Mouse (Mus musculus): ENCODE measurements at regions not wholly inside any gene's neighbourhood (a gene's known extent, or its start where the extent isn't known, plus 50 kb on each side); places are given as distances from the start of the nearest gene placed in this dataset.

- no peak for TF ChIP-seq GATA4 (IDR thresholded peaks at IDR 0.05; ENCODE audit: insufficient replicate concordance, low read length)
These were observed 159.1 kb downstream of the Akr1d1 start for GRCm38 (mm10) chr6:37688866-37689617.

GRCm38 (mm10) chr6:37689696-37690095 is 159.7 kb downstream of the Akr1d1 start:
- TF ChIP-seq GATA4 (IDR thresholded peaks at IDR 0.05; ENCODE audit: insufficient replicate concordance, low read length): no peak

GRCm38 (mm10) chr6:37691976-37692644 is 162.1 kb downstream of the Akr1d1 start:
- TF ChIP-seq GATA4 (IDR thresholded peaks at IDR 0.05; ENCODE audit: insufficient replicate concordance, low read length): no peak

DNA sequence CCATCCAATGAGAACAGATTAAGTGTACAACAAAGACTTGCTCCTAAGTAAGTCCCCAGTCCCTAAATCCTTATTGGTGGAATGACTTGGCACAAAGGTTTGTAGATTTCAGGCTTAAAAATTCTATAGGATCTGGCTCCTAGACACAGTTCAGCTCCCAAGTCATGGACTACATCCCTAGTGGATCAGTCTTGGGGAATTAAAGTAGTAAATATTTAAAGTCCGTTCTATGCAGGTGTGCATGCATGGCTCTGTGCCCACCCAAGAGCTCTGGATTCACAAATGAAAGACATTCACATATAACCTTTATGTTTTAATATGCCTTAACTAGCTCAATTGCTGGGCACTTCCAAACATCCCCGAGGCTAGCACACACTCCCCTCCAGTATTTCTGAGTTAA is 162.8 kb downstream of the Akr1d1 start:
- TF ChIP-seq GATA4 (IDR thresholded peaks at IDR 0.05; ENCODE audit: insufficient replicate concordance, low read length): no peak

- TF ChIP-seq GATA4 (IDR thresholded peaks at IDR 0.05; ENCODE audit: insufficient replicate concordance, low read length): no peak
These were observed 166.1 kb downstream of the Akr1d1 start for GRCm38 (mm10) chr6:37696074-37696473.

DNA sequence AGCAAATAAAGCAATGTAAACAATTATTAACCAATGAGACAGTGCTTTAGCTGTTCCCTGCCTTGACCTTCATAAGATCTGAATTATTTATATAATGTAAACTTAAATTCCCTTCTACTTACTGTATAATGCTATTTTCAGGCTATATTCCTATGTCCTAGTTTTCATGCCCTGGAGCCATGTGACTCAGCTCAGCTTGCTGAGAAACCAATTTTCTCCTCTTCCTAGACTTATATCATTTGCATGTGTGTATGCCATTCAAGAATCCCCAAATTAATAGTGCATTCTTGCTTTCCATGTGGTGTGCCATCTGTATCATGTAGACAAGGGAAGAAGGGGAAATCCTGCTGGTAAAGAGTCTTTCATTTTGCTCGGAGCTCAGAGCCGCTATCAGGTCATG is 166.7 kb upstream of the Trim24 start:
- TF ChIP-seq GATA4 (IDR thresholded peaks at IDR 0.05; ENCODE audit: insufficient replicate concordance, low read length): no peak

GRCm38 (mm10) chr6:37705733-37706145 is 164.9 kb upstream of the Trim24 start:
- TF ChIP-seq GATA4 (IDR thresholded peaks at IDR 0.05; ENCODE audit: insufficient replicate concordance, low read length): no peak

- no peak for TF ChIP-seq GATA4 (IDR thresholded peaks at IDR 0.05; ENCODE audit: insufficient replicate concordance, low read length)
These were observed 158.8 kb upstream of the Trim24 start for GRCm38 (mm10) chr6:37711766-37712165.

GRCm38 (mm10) chr6:37713411-37713810 is 157.2 kb upstream of the Trim24 start:
- no peak for TF ChIP-seq GATA4 (IDR thresholded peaks at IDR 0.05; ENCODE audit: insufficient replicate concordance, low read length)

- TF ChIP-seq GATA4 (IDR thresholded peaks at IDR 0.05; ENCODE audit: insufficient replicate concordance, low read length): no peak
These were observed 156.2 kb upstream of the Trim24 start for GRCm38 (mm10) chr6:37714223-37714928.

DNA sequence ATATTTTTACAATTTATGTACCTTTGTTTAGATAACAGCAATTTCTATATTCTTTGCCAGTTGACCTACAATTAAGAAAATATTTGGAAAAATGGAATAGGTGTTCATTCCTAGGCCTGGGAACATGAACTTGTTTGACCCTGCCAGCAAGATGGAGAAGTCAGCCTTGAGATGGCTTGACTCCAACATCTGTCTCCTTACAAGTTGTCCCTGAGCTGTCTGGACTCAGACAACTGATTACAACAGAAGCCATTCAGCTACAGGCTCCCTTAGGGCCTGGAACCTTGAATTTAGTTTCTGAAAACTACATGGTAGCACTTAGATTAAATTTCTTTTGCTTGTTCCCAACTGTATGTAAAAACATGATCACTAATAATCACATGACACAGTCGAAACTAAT is 148.9 kb upstream of the Trim24 start:
- TF ChIP-seq GATA4 (IDR thresholded peaks at IDR 0.05; ENCODE audit: insufficient replicate concordance, low read length): no peak

- TF ChIP-seq GATA4 (IDR thresholded peaks at IDR 0.05; ENCODE audit: insufficient replicate concordance, low read length): peak; percentile 82
These were observed 147.3 kb upstream of the Trim24 start for GRCm38 (mm10) chr6:37723337-37723736.

DNA sequence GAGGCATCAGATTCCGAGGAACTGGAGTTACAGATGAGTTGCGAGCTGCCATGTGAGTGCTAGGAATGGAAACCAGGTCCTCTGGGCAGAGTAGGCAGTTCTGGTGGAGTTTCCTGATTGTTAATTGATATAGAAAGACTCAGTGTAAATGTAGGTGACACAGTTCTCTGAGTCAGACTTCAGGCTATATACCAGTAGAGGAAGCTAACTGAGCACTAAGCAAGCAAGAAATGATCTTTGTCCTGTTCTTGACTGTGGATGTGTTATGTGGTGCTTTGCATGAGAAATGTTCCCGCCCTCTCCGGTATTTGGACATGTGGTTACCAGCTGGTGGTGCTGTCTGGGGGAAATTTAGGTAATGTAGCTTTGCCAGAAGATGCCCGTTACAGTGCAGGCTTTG is 146.4 kb upstream of the Trim24 start:
- TF ChIP-seq GATA4 (IDR thresholded peaks at IDR 0.05; ENCODE audit: insufficient replicate concordance, low read length): no peak

DNA sequence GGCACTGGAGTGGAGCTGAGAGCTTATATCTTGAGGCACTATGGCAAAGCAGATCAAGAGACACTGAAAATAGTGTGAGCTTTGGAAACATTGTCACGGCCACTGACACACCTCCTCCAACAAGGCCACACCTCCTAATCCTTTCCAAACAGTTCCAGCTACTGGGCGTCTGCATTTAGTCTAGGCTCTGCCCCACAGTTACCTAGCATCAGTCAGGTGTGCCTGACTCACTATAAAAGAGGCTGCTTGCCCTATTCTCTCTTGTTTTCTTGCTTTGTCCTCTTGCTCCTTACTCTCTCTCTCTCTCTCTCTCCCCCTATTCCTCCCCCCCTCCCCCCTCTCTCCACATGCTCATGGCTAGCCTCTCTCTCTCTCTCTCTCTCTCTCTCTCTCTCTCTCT is 142.0 kb upstream of the Trim24 start:
- TF ChIP-seq GATA4 (IDR thresholded peaks at IDR 0.05; ENCODE audit: insufficient replicate concordance, low read length): no peak

GRCm38 (mm10) chr6:37729165-37729564 is 141.4 kb upstream of the Trim24 start:
- no peak for TF ChIP-seq GATA4 (IDR thresholded peaks at IDR 0.05; ENCODE audit: insufficient replicate concordance, low read length)
